Mouse (Mus musculus) megakaryocyte, embryonic 14.5 days (primary cell): ENCODE data around the gene Oxtr.

ENCODE experiments used
- FLI1 ChIP-seq: IDR thresholded peaks from 2 replicates; pipeline ENCODE4 v1.6.1; 2012; ENCODE audit warnings: low read length, inconsistent platforms, mixed read lengths
- GATA1 ChIP-seq: IDR thresholded peaks from 3 replicates; pipeline ENCODE4 v1.6.1; 2012; ENCODE audit warnings: mixed read lengths, low read length, inconsistent platforms, borderline replicate concordance

- TF ChIP-seq FLI1 (no peak), GATA1 (no peak)
Measured at GRCm38 (mm10) chr6:112493371-112493770, 3.6 kb upstream of the Oxtr start.
